Mouse (Mus musculus): Measurements from ENCODE around the gene Opcml.

DNA sequence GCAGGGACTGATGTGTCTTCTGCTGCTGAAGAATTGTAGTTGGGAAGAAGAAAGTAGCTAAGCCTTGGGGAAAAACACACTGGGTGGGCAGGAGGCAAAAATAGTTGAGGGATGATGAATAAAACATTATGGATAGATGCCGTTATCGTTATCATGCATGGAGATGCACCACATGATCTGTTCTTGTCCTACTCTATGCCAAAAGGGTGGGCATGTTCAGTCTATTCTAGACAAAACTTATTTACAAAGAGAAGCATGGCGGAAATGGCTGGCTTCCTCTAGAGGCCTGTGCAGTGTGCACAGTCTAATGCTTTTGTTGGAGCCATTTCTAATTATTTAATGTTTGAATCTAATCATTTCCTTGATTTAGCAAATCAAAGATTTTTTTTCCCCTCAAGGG is 293.2 kb downstream of the Opcml start:
- TF ChIP-seq GATA1 (IDR thresholded peaks at IDR 0.05; ENCODE audit: low read length) (no peak), TAL1 (IDR thresholded peaks at IDR 0.05; ENCODE audit: low read length) (no peak)

All from erythroblast, embryonic 14.5 days (primary cell).